Mouse (Mus musculus) small intestine, adult 2 months (tissue): ENCODE results near the gene A730049H05Rik. TPM values are rescaled to one million over a fixed set of nuclear protein-coding genes. Genes with fewer than 3 reads are reported as not detected.

Source experiments
- H3K27ac ChIP-seq: fragments of 200-500 bp; 2 replicates; pipeline ENCODE4 v1.5.1; 2012; ENCODE audit warnings: low read depth, low read length, control low read depth, inconsistent platforms; ENCODE audit not compliant: insufficient read depth
- H3K27me3 ChIP-seq: fragments of 200-500 bp; 2 replicates; pipeline ENCODE4 v1.6.1; 2012; ENCODE audit warnings: mild to moderate bottlenecking, moderate library complexity, low read length, inconsistent platforms; ENCODE audit not compliant: control insufficient read depth, insufficient read depth
- H3K36me3 ChIP-seq: fragments of 200-500 bp; 2 replicates; pipeline ENCODE4 v1.6.1; 2012; ENCODE audit warnings: mild to moderate bottlenecking, low read length, control low read depth, inconsistent platforms; ENCODE audit not compliant: control insufficient read depth, insufficient read depth
- H3K4me1 ChIP-seq: fragments of 200-500 bp; 2 replicates; pipeline ENCODE4 v1.6.1; 2012; ENCODE audit warnings: low read length, inconsistent platforms, mixed read lengths; ENCODE audit not compliant: control insufficient read depth, insufficient read depth, insufficient read length
- H3K4me3 ChIP-seq: fragments of 200-500 bp; 2 replicates; pipeline ENCODE4 v1.5.1; 2012; ENCODE audit warnings: low read depth, mild to moderate bottlenecking, control low read depth, inconsistent platforms, low read length, moderate library complexity
- CTCF ChIP-seq: fragments of 200-500 bp; IDR thresholded peaks from 2 replicates; pipeline ENCODE4 v1.5.1; 2012; ENCODE audit warnings: low read depth, mild to moderate bottlenecking, control low read depth, inconsistent platforms, low read length, moderate library complexity, mixed read lengths; ENCODE audit not compliant: insufficient replicate concordance, insufficient read length; ENCODE audit errors: extremely low read depth
- POLR2A ChIP-seq: fragments of 200-500 bp; IDR thresholded peaks from 2 replicates; pipeline ENCODE4 v1.6.1; 2012; ENCODE audit warnings: low read depth, mild to moderate bottlenecking, control low read depth, inconsistent platforms, low read length, moderate library complexity
- WGBS: fragments of 180-500 bp; shearing (Covaris S2); methylation state at CpG from one replicate; pipeline ENCODE4 v1.1.7; 2018; 5-methylcytosine and 5-hydroxymethylcytosine counted together
- polyA plus RNA-seq: library from polyadenylated mRNA; depleted of rRNA; stranded (reverse); fragments of >200 nt; gene quantifications from 2 replicates; pipeline ENCODE4 v1.2.3, GENCODE M21; 2012

Gene A730049H05Rik
- polyA plus RNA-seq, 1 experiment = not detected

- no peak for TF ChIP-seq CTCF
- TF ChIP-seq POLR2A = no peak
- no peak overlapping the region for H3K27ac ChIP-seq
- 94% methylated on average over 2 of the region's 2 CpGs for WGBS
- no peak overlapping the region for H3K4me3 ChIP-seq
- no peaks in the 10 kb centered on the region for H3K4me1 ChIP-seq
- no peaks in the 10 kb centered on the region for H3K27me3 ChIP-seq
- H3K36me3 ChIP-seq = no peaks in the 10 kb centered on the region
Observed at GRCm38 (mm10) chr6:92810628-92811027, 5.7 kb upstream of the A730049H05Rik start.

GRCm38 (mm10) chr6:92811566-92811965 lies 4.7 kb upstream of the A730049H05Rik start:
- Histone ChIP-seq H3K4me3 (no peak overlapping the region), H3K36me3 (no peaks in the 10 kb centered on the region), H3K27ac (no peak overlapping the region), H3K27me3 (no peaks in the 10 kb centered on the region), H3K4me1 (no peaks in the 10 kb centered on the region)
- TF ChIP-seq CTCF = no peak
- no peak for TF ChIP-seq POLR2A

GRCm38 (mm10) chr6:92812702-92813370 lies 3.4 kb upstream of the A730049H05Rik start:
- Histone ChIP-seq H3K27ac (no peak overlapping the region), H3K27me3 (no peaks in the 10 kb centered on the region), H3K4me1 (no peaks in the 10 kb centered on the region), H3K4me3 (no peak overlapping the region), H3K36me3 (no peaks in the 10 kb centered on the region)
- no peak for TF ChIP-seq CTCF
- TF ChIP-seq POLR2A = no peak
- 58% methylated on average over 2 of the region's 2 CpGs for WGBS

- no peak overlapping the region for H3K27ac ChIP-seq
- H3K36me3 ChIP-seq = no peaks in the 10 kb centered on the region
- H3K4me1 ChIP-seq = no peaks in the 10 kb centered on the region
- WGBS = 65% methylated on average over 8 of the region's 8 CpGs
- TF ChIP-seq CTCF (no peak), POLR2A (no peak)
- no peaks in the 10 kb centered on the region for H3K27me3 ChIP-seq
- H3K4me3 ChIP-seq = no peak overlapping the region
Observed at GRCm38 (mm10) chr6:92817661-92818060, 1.4 kb downstream of the A730049H05Rik start.

DNA sequence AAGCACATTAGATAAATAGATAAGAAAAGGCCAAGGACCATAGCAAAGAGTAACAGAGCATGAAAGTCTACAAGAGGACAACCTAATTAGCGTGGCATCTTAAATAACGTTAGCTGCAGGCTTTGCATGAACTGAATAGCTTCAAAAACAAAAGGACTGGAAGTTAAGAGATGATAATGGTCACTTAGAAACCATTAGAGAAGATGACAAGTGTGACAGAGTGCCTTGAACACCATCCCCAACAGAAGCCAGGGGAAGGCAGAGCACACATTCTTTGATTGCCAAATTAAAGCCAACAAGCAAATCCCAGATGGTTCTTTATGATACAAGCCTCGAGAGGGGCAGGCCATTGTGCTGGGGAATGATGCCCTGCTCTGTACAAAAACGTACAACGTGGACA lies 5.3 kb downstream of the A730049H05Rik start:
- Histone ChIP-seq H3K36me3 (no peaks in the 10 kb centered on the region), H3K27ac (no peak overlapping the region), H3K27me3 (no peaks in the 10 kb centered on the region), H3K4me1 (no peaks in the 10 kb centered on the region), H3K4me3 (no peak overlapping the region)
- WGBS = 69% methylated on average over 5 of the region's 5 CpGs
- TF ChIP-seq POLR2A (no peak), CTCF (no peak)

DNA sequence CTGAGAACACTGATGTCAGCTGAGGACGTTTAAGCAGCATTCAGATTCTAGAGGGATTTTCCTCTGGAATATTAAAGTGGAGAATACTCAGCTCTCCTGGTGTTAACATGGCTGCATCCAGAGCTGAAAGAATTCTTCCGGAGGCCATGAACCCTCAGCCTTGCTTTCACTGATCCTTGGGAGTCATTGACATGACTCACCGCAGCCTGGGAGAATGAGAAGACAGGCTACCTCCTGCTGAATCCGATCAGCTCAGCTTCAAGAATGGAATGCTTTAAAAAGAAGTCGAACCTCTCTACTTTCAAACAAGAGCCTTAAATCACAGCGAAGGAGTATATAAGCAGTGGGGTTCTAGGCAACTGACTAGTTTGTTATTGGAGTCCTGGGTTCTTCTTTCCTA lies 5.7 kb downstream of the A730049H05Rik start:
- H3K27ac ChIP-seq = no peak overlapping the region
- TF ChIP-seq CTCF = no peak
- no peak for TF ChIP-seq POLR2A
- H3K36me3 ChIP-seq = no peaks in the 10 kb centered on the region
- no peaks in the 10 kb centered on the region for H3K27me3 ChIP-seq
- H3K4me1 ChIP-seq = no peaks in the 10 kb centered on the region
- WGBS = 79% methylated on average over 6 of the region's 6 CpGs
- H3K4me3 ChIP-seq = no peak overlapping the region

GRCm38 (mm10) chr6:92823991-92824390 lies 7.7 kb downstream of the A730049H05Rik start:
- no peak for TF ChIP-seq CTCF
- TF ChIP-seq POLR2A = no peak
- no peaks in the 10 kb centered on the region for H3K27me3 ChIP-seq
- H3K36me3 ChIP-seq = no peaks in the 10 kb centered on the region
- 82% methylated on average over 7 of the region's 7 CpGs for WGBS
- no peak overlapping the region for H3K4me3 ChIP-seq
- no peak overlapping the region for H3K27ac ChIP-seq
- no peaks in the 10 kb centered on the region for H3K4me1 ChIP-seq

GRCm38 (mm10) chr6:92826561-92826960 lies 10.3 kb downstream of the A730049H05Rik start:
- 63% methylated on average over 5 of the region's 5 CpGs for WGBS
- TF ChIP-seq CTCF (no peak), POLR2A (no peak)
- H3K27me3 ChIP-seq = no peaks in the 10 kb centered on the region
- H3K36me3 ChIP-seq = no peaks in the 10 kb centered on the region
- no peak overlapping the region for H3K27ac ChIP-seq
- H3K4me1 ChIP-seq = no peaks in the 10 kb centered on the region
- H3K4me3 ChIP-seq = no peak overlapping the region
